Mouse (Mus musculus) megakaryocyte, embryonic 14.5 days (primary cell): ENCODE data around the gene Gpnmb. TPM values are rescaled to one million over a fixed set of nuclear protein-coding genes. Genes with fewer than 3 reads are reported as not detected.

ENCODE experiments used
- H3K27me3 ChIP-seq: replicated peaks from 2 replicates; pipeline ENCODE3; 2012; ENCODE audit warnings: inconsistent platforms
- H3K36me3 ChIP-seq: replicated peaks from 2 replicates; pipeline ENCODE3; 2012; ENCODE audit warnings: low read length, inconsistent platforms, mixed read lengths
- H3K4me1 ChIP-seq: 2 replicates; pipeline ENCODE4 v1.6.1; 2012; ENCODE audit warnings: inconsistent platforms
- H3K4me3 ChIP-seq: replicated peaks from 2 replicates; pipeline ENCODE3; 2012; ENCODE audit warnings: moderate library complexity, mild to moderate bottlenecking, inconsistent platforms
- H3K9me3 ChIP-seq: 2 replicates; pipeline ENCODE4 v1.6.1; 2012; ENCODE audit warnings: inconsistent platforms
- FLI1 ChIP-seq: IDR thresholded peaks from 2 replicates; pipeline ENCODE4 v1.6.1; 2012; ENCODE audit warnings: low read length, inconsistent platforms, mixed read lengths
- GATA1 ChIP-seq: IDR thresholded peaks from 3 replicates; pipeline ENCODE4 v1.6.1; 2012; ENCODE audit warnings: mixed read lengths, low read length, inconsistent platforms, borderline replicate concordance
- polyA plus RNA-seq: library from polyadenylated mRNA; stranded (reverse); fragments of >175 nt; gene quantifications from 2 replicates; pipeline ENCODE4 v1.2.3, GENCODE M21; 2012; ENCODE audit warnings: low replicate concordance; ENCODE audit not compliant: insufficient read depth

The Gpnmb gene
- polyA plus RNA-seq, 1 experiment: 495 TPM

DNA sequence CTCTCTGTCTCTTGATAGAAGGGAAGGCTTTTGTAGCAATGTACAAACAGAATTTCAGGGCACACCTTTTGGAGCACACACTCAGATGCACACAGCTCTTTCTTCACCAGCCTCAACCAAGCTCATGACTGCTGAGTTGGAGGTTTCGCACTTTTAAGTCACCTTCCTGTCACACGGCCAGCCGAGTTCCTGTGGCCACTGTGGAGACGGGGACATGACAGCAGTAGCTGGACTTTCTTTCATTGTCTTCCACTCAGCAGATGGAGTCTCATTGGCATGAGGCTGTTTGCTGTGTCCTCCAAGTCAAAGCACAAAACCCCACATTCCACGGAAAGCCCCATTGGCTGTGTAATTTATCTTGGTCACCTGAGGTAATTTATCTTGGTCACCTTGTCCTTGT is 25.2 kb upstream of the Gpnmb start:
- H3K9me3 ChIP-seq: peaks cover 12% of the 10 kb centered on the region
- H3K4me1 ChIP-seq: peaks cover 21% of the 10 kb centered on the region
- H3K27me3 ChIP-seq: peaks cover 26% of the 10 kb centered on the region
- H3K36me3 ChIP-seq: no peaks in the 10 kb centered on the region
- TF ChIP-seq FLI1: no peak
- no peak for TF ChIP-seq GATA1
- H3K4me3 ChIP-seq: no peak overlapping the region

DNA sequence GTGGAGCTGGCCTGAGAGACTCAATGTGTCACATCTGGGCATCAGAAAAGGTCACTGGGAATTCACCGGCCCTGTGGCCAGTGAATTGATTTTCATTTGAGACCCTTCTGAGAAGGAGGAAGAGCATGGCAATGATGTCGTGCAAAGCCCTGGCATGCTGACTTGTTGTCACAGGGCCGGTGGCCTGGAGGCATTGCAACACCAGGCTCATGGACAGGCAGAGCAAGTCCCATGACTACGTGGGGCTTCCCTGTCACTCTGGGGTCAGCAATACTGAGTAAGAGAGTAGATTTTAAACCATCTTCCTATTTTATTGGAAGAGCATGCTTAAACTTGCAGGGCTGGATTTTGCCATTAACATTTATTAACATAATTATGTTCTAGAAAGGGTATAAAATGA is 23.3 kb upstream of the Gpnmb start:
- Histone ChIP-seq H3K36me3 (no peaks in the 10 kb centered on the region), H3K4me3 (no peak overlapping the region)
- TF ChIP-seq GATA1 (no peak), FLI1 (no peak)

GRCm38 (mm10) chr6:49013458-49013857 is 22.9 kb upstream of the Gpnmb start:
- Histone ChIP-seq H3K9me3 (peaks cover 12% of the 10 kb centered on the region), H3K4me1 (peaks cover 21% of the 10 kb centered on the region), H3K36me3 (no peaks in the 10 kb centered on the region), H3K27me3 (peaks cover 32% of the 10 kb centered on the region), H3K4me3 (no peak overlapping the region)
- TF ChIP-seq FLI1 (no peak), GATA1 (no peak)

More for the DNA sequence above, 23.3 kb upstream of the Gpnmb start:
- peaks cover 25% of the 10 kb centered on the region for H3K4me1 ChIP-seq
- peaks cover 12% of the 10 kb centered on the region for H3K9me3 ChIP-seq
- peaks cover 30% of the 10 kb centered on the region for H3K27me3 ChIP-seq

DNA sequence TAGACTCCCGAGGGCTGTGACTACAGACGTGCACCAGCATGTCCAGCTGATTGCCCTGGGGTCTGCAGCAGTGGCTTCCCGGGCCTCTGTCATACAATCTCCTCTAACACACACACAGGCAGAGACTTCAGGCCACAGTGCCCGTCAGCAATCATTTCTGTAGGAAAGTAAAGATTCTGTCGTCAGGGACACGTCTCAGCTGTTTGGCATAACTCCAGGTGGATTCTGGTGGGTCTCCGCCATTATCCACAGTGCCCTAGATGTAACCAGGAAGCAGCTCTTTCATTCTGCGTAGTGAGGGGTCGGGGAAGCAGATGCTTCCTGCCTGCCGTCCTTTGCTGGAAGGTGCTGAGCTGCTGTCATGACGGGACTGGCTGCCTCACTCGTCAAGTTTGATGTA is 19.2 kb upstream of the Gpnmb start:
- H3K4me3 ChIP-seq: peak overlapping the region; percentile 72

DNA sequence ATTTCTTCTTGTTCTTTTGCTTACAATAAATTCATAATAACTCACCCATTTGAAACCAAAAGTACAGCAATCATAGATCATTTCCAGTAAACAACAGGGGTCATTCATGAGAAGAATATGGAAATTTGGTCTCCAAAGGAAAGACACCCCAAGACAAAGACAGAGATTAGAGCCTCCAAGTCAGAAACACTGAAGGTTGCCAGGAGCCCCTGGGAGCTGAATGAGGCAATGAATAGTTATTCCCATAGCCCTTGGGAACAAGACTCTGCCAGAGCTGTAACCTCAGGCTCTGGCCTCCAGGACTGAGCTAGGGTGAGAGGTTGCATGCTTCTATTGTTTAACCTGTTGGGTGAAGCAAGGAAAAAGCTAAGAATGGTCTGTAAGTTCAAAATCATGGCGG is 17.0 kb upstream of the Gpnmb start:
- H3K27me3 ChIP-seq: peaks cover 52% of the 10 kb centered on the region
- H3K4me1 ChIP-seq: peaks cover 6% of the 10 kb centered on the region
- no peaks in the 10 kb centered on the region for H3K9me3 ChIP-seq
- TF ChIP-seq FLI1 (no peak), GATA1 (no peak)
- H3K36me3 ChIP-seq: no peaks in the 10 kb centered on the region
- H3K4me3 ChIP-seq: no peak overlapping the region

More for the DNA sequence above, 19.2 kb upstream of the Gpnmb start:
- Histone ChIP-seq H3K4me1 (peaks cover 6% of the 10 kb centered on the region), H3K36me3 (no peaks in the 10 kb centered on the region), H3K9me3 (no peaks in the 10 kb centered on the region), H3K27me3 (peaks cover 39% of the 10 kb centered on the region)
- no peak for TF ChIP-seq GATA1
- TF ChIP-seq FLI1: no peak

- Histone ChIP-seq H3K36me3 (no peaks in the 10 kb centered on the region), H3K4me1 (peaks cover 8% of the 10 kb centered on the region), H3K27me3 (peaks cover 71% of the 10 kb centered on the region), H3K4me3 (no peak overlapping the region), H3K9me3 (no peaks in the 10 kb centered on the region)
- TF ChIP-seq GATA1 (no peak), FLI1 (no peak)
Observed at GRCm38 (mm10) chr6:49021141-49022012, 15.0 kb upstream of the Gpnmb start.

DNA sequence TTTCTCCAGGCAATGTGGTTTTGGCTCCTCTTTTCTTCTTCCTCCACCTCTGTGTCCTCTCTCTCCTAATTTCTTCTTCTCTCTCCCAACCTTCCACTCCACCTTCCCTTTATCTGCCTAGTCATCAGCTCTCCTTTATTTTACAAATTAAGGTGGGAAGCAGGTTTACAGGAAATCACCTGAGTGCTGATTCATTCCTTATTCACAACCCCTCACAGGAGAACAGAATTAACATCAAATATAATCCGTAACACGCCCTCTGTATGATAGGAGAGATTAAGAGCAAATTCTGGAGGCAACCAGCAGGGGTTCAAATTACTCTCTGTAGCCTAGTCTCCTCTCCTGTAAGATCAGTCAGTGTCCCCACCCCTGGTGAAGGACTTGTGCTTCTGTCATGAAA is 14.0 kb upstream of the Gpnmb start:
- no peak for TF ChIP-seq GATA1
- TF ChIP-seq FLI1: no peak
- Histone ChIP-seq H3K36me3 (no peaks in the 10 kb centered on the region), H3K9me3 (no peaks in the 10 kb centered on the region), H3K4me3 (no peak overlapping the region), H3K4me1 (peaks cover 6% of the 10 kb centered on the region; the same call in 1 of the 2 replicates), H3K27me3 (peaks cover 71% of the 10 kb centered on the region)

DNA sequence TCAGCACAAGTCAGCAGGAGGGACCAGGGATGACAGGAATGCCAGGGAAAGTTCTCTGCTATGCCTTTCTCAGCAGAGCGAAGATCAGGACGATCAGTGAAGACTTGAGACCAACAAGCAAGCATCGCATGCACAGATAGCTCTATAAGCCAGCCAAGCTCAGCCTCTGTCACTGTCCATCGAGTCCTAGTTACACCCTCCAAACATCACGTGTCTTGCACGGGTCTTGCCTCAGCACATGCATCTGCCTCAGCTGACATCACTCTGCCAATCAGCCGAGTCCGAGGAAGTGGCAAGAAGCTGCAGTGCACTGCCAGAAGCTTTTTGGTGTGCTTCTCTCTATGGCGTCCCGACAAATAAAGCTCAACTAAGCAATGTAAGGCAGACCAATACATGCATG is 13.0 kb upstream of the Gpnmb start:
- Histone ChIP-seq H3K36me3 (no peaks in the 10 kb centered on the region), H3K27me3 (peaks cover 75% of the 10 kb centered on the region), H3K4me1 (peaks cover 6% of the 10 kb centered on the region; the same call in 1 of the 2 replicates), H3K4me3 (no peak overlapping the region), H3K9me3 (no peaks in the 10 kb centered on the region)
- TF ChIP-seq FLI1: no peak
- no peak for TF ChIP-seq GATA1

GRCm38 (mm10) chr6:49025290-49025689 is 11.1 kb upstream of the Gpnmb start:
- H3K9me3 ChIP-seq: no peaks in the 10 kb centered on the region
- peaks cover 73% of the 10 kb centered on the region for H3K27me3 ChIP-seq
- peaks cover 6% of the 10 kb centered on the region; the same call in 1 of the 2 replicates for H3K4me1 ChIP-seq
- no peak overlapping the region for H3K4me3 ChIP-seq
- H3K36me3 ChIP-seq: no peaks in the 10 kb centered on the region
- no peak for TF ChIP-seq FLI1
- TF ChIP-seq GATA1: no peak

GRCm38 (mm10) chr6:49026496-49026895 is 9.8 kb upstream of the Gpnmb start:
- H3K27me3 ChIP-seq: peaks cover 65% of the 10 kb centered on the region
- TF ChIP-seq FLI1 (no peak), GATA1 (no peak)
- H3K4me3 ChIP-seq: no peak overlapping the region
- no peaks in the 10 kb centered on the region for H3K36me3 ChIP-seq
- no peaks in the 10 kb centered on the region for H3K9me3 ChIP-seq
- H3K4me1 ChIP-seq: peaks cover 6% of the 10 kb centered on the region; the same call in 1 of the 2 replicates

- peaks cover 71% of the 10 kb centered on the region for H3K27me3 ChIP-seq
- no peaks in the 10 kb centered on the region for H3K9me3 ChIP-seq
- H3K4me3 ChIP-seq: no peak overlapping the region
- TF ChIP-seq FLI1 (no peak), GATA1 (no peak)
- H3K4me1 ChIP-seq: peaks cover 6% of the 10 kb centered on the region; the same call in 1 of the 2 replicates
- H3K36me3 ChIP-seq: no peaks in the 10 kb centered on the region
Observed at GRCm38 (mm10) chr6:49028019-49028418, 8.3 kb upstream of the Gpnmb start.
